Mouse (Mus musculus) liver, embryonic 14.5 days (tissue): ENCODE data around the gene Csmd2. TPM values are rescaled to one million over a fixed set of nuclear protein-coding genes. Genes with fewer than 3 reads are reported as not detected.

Experiments used
- ATAC-seq: fragments of 200-750 bp; cut with Nextera tagmentation; 2 replicates; pipeline ENCODE4 v1.8.0; 2017; ENCODE audit warnings: moderate number of reproducible peaks, mild to moderate bottlenecking, moderate library complexity; ENCODE audit not compliant: insufficient read depth
- DNase-seq, 3 experiments: peaks; one replicate each; pipeline ENCODE4 v3.0.0-alpha.2; 2012 to 2013; ENCODE audit warnings: low read depth in 3 of 3, low spot score in 3 of 3
- H3K27ac ChIP-seq: fragments of 300-500 bp; sonication (generic); 2 replicates; pipeline ENCODE4 v1.5.1; 2014; ENCODE audit warnings: moderate library complexity, mild to moderate bottlenecking, control low read depth, inconsistent platforms
- H3K27me3 ChIP-seq: fragments of 300-500 bp; sonication (generic); 2 replicates; pipeline ENCODE4 v1.6.1; 2014; ENCODE audit warnings: mild to moderate bottlenecking, low read length, moderate library complexity; ENCODE audit not compliant: control insufficient read depth, insufficient read depth
- H3K36me3 ChIP-seq: fragments of 300-500 bp; sonication (generic); replicated peaks from 2 replicates; pipeline ENCODE4 v1.6.1; 2014; ENCODE audit warnings: low read depth; ENCODE audit not compliant: control insufficient read depth, insufficient read depth
- H3K4me1 ChIP-seq, 2 experiments: fragments of 200-500 bp in 1 of 2; fragments of 300-500 bp in 1 of 2; sonication (generic) in 1 of 2; replicated peaks; 2 replicates each; pipeline ENCODE4 v1.6.1; 2012 to 2014; ENCODE audit warnings: antibody characterized with exemption in 1 of 2, inconsistent platforms in 1 of 2, low read length in 1 of 2; ENCODE audit not compliant: control insufficient read depth in 2 of 2, insufficient read depth in 2 of 2
- H3K4me2 ChIP-seq: fragments of 300-500 bp; sonication (generic); 2 replicates; pipeline ENCODE4 v1.6.1; 2014; ENCODE audit warnings: low read depth, mild to moderate bottlenecking, control low read depth, moderate library complexity
- H3K4me3 ChIP-seq, 2 experiments: fragments of 200-500 bp in 1 of 2; fragments of 300-500 bp in 1 of 2; sonication (generic) in 1 of 2; 2 replicates each; pipeline ENCODE4 v1.5.1; 2012 to 2014; ENCODE audit warnings: low read depth in 2 of 2, low read length in 2 of 2, mild to moderate bottlenecking in 2 of 2, control low read depth in 1 of 2, inconsistent platforms in 1 of 2, moderate library complexity in 1 of 2; ENCODE audit not compliant: insufficient read depth in 1 of 2
- H3K9ac ChIP-seq: fragments of 300-500 bp; sonication (generic); replicated peaks from 2 replicates; pipeline ENCODE4 v1.6.1; 2014; ENCODE audit warnings: mild to moderate bottlenecking, control low read depth, moderate library complexity
- H3K9me3 ChIP-seq: fragments of 300-500 bp; sonication (generic); 2 replicates; pipeline ENCODE4 v1.6.1; 2016; ENCODE audit warnings: low read length, mixed read lengths; ENCODE audit not compliant: control insufficient read depth
- CTCF ChIP-seq: IDR thresholded peaks from 2 replicates; pipeline ENCODE4 v1.5.1; 2016; ENCODE audit warnings: antibody characterized with exemption, low read depth, control low read depth
- EP300 ChIP-seq: IDR thresholded peaks from 2 replicates; pipeline ENCODE4 v1.6.1; 2016; ENCODE audit warnings: antibody characterized with exemption, low read depth
- WGBS: fragments of 180-500 bp; shearing (Covaris S2); extraction: QIAGEN DNeasy Blood & Tissue Kit; methylation state at CpG from one replicate; pipeline ENCODE4 v1.1.7; 2014; ENCODE audit not compliant: insufficient replicate concordance; 5-methylcytosine and 5-hydroxymethylcytosine counted together
- polyA plus RNA-seq, 2 experiments: library from polyadenylated mRNA; depleted of rRNA in 1 of 2; stranded (reverse) in 1 of 2; unstranded in 1 of 2; fragments of >200 nt; fragmentation: Nextera tagmentation in 1 of 2; extraction: Ambion mirVana in 1 of 2; gene quantifications; 2 replicates each; pipeline versions ENCODE4 v1.2.1 to v1.2.3; 2012 to 2014

Csmd2 gene
- polyA plus RNA-seq, 2 experiments = 0.01 TPM; not detected in 1

GRCm38 (mm10) chr4:128397804-128398203 lies 410.1 kb downstream of the Csmd2 start:
- ATAC-seq (no peak), DNase-seq (no peak)
- no peaks in the 10 kb centered on the region for H3K9me3 ChIP-seq
- H3K27ac ChIP-seq = no peak overlapping the region
- TF ChIP-seq CTCF = no peak
- no peak for TF ChIP-seq EP300
- no peaks in the 10 kb centered on the region for H3K36me3 ChIP-seq
- H3K4me2 ChIP-seq = no peak overlapping the region
- no peak overlapping the region for H3K9ac ChIP-seq
- H3K4me3 ChIP-seq = no peak overlapping the region
- H3K27me3 ChIP-seq = no peaks in the 10 kb centered on the region
- 52% methylated on average over 7 of the region's 7 CpGs for WGBS
- no peaks in the 10 kb centered on the region for H3K4me1 ChIP-seq

- H3K27ac ChIP-seq = no peak overlapping the region
- H3K9ac ChIP-seq = no peak overlapping the region
- DNase-seq = no peak
- H3K4me2 ChIP-seq = no peak overlapping the region
- 44% methylated on average over 7 of the region's 7 CpGs for WGBS
- ATAC-seq = no peak
- TF ChIP-seq CTCF = no peak
- no peak for TF ChIP-seq EP300
- H3K4me3 ChIP-seq = no peak overlapping the region
- no peaks in the 10 kb centered on the region for H3K9me3 ChIP-seq
- no peaks in the 10 kb centered on the region for H3K36me3 ChIP-seq
- H3K27me3 ChIP-seq = no peaks in the 10 kb centered on the region
- no peaks in the 10 kb centered on the region for H3K4me1 ChIP-seq
Measured at GRCm38 (mm10) chr4:128398948-128399347, 411.3 kb downstream of the Csmd2 start.

- Histone ChIP-seq H3K4me1 (no peaks in the 10 kb centered on the region), H3K9ac (no peak overlapping the region), H3K27ac (no peak overlapping the region), H3K36me3 (no peaks in the 10 kb centered on the region), H3K9me3 (no peaks in the 10 kb centered on the region), H3K27me3 (no peaks in the 10 kb centered on the region), H3K4me3 (no peak overlapping the region), H3K4me2 (no peak overlapping the region)
- ATAC-seq (no peak), DNase-seq (no peak)
- TF ChIP-seq CTCF (no peak), EP300 (no peak)
- 64% methylated on average over 6 of the region's 6 CpGs for WGBS
Measured at GRCm38 (mm10) chr4:128400016-128400415, 412.4 kb downstream of the Csmd2 start.

- TF ChIP-seq CTCF = no peak
- 61% methylated on average over 3 of the region's 3 CpGs for WGBS
- DNase-seq (no peak), ATAC-seq (no peak)
- H3K4me2 ChIP-seq = no peak overlapping the region
- H3K9ac ChIP-seq = no peak overlapping the region
- no peaks in the 10 kb centered on the region for H3K36me3 ChIP-seq
- no peak overlapping the region for H3K4me3 ChIP-seq
- H3K27me3 ChIP-seq = no peaks in the 10 kb centered on the region
- no peak overlapping the region for H3K27ac ChIP-seq
- H3K9me3 ChIP-seq = no peaks in the 10 kb centered on the region; the same call in 1 of the 2 replicates
- no peaks in the 10 kb centered on the region for H3K4me1 ChIP-seq
Measured at GRCm38 (mm10) chr4:128401591-128401990, 413.9 kb downstream of the Csmd2 start.

- Histone ChIP-seq H3K36me3 (no peaks in the 10 kb centered on the region), H3K9me3 (no peaks in the 10 kb centered on the region; the same call in 1 of the 2 replicates), H3K4me1 (no peaks in the 10 kb centered on the region), H3K27ac (no peak overlapping the region), H3K27me3 (no peaks in the 10 kb centered on the region), H3K4me2 (no peak overlapping the region), H3K9ac (no peak overlapping the region), H3K4me3 (no peak overlapping the region)
- TF ChIP-seq CTCF (no peak), EP300 (no peak)
- DNase-seq = no peak
- WGBS = 35% methylated on average over 1 of the region's 1 CpGs
- ATAC-seq = no peak
Measured at GRCm38 (mm10) chr4:128402706-128403105, 415.0 kb downstream of the Csmd2 start.

- DNase-seq (no peak), ATAC-seq (no peak)
- Histone ChIP-seq H3K4me1 (no peaks in the 10 kb centered on the region), H3K4me2 (no peak overlapping the region), H3K27me3 (no peaks in the 10 kb centered on the region), H3K9me3 (no peaks in the 10 kb centered on the region; the same call in 1 of the 2 replicates), H3K4me3 (no peak overlapping the region), H3K27ac (no peak overlapping the region), H3K9ac (no peak overlapping the region), H3K36me3 (no peaks in the 10 kb centered on the region)
- no peak for TF ChIP-seq CTCF
- TF ChIP-seq EP300 = no peak
- WGBS = 71% methylated on average over 3 of the region's 3 CpGs
Measured at GRCm38 (mm10) chr4:128405576-128405975, 417.9 kb downstream of the Csmd2 start.
